Mouse (Mus musculus): ENCODE data around the gene Gm10382. TPM values are rescaled to one million over a fixed set of nuclear protein-coding genes. Genes with fewer than 3 reads are reported as not detected.

Gm10382 gene
- polyA plus RNA-seq, 1 experiment = 0.36 TPM

GRCm38 (mm10) chr5:125403481-125404465 lies 14.7 kb downstream of the Gm10382 start:
- no peak for TF ChIP-seq GATA1 (IDR thresholded peaks at IDR 0.05; ENCODE audit: low read length)

- TF ChIP-seq GATA1 (IDR thresholded peaks at IDR 0.05; ENCODE audit: low read length) = no peak
These were observed 15.4 kb downstream of the Gm10382 start for GRCm38 (mm10) chr5:125404536-125404902.

- TF ChIP-seq GATA1 (IDR thresholded peaks at IDR 0.05; ENCODE audit: low read length) = no peak
These were observed 15.9 kb downstream of the Gm10382 start for GRCm38 (mm10) chr5:125404903-125405545.

GRCm38 (mm10) chr5:125405546-125406248 lies 16.6 kb downstream of the Gm10382 start:
- TF ChIP-seq GATA1 (IDR thresholded peaks at IDR 0.05; ENCODE audit: low read length) = no peak

- TF ChIP-seq GATA1 (IDR thresholded peaks at IDR 0.05; ENCODE audit: low read length) = no peak
These were observed 17.3 kb downstream of the Gm10382 start for GRCm38 (mm10) chr5:125406322-125407016.

- TF ChIP-seq GATA1 (IDR thresholded peaks at IDR 0.05; ENCODE audit: low read length) = no peak
These were observed 18.1 kb downstream of the Gm10382 start for GRCm38 (mm10) chr5:125407020-125407830.

GRCm38 (mm10) chr5:125407910-125408575 lies 18.9 kb downstream of the Gm10382 start:
- no peak for TF ChIP-seq GATA1 (IDR thresholded peaks at IDR 0.05; ENCODE audit: low read length)

GRCm38 (mm10) chr5:125408842-125409241 lies 19.7 kb downstream of the Gm10382 start:
- no peak for TF ChIP-seq GATA1 (IDR thresholded peaks at IDR 0.05; ENCODE audit: low read length)

GRCm38 (mm10) chr5:125409348-125410090 lies 20.4 kb downstream of the Gm10382 start:
- no peak for TF ChIP-seq GATA1 (IDR thresholded peaks at IDR 0.05; ENCODE audit: low read length)

- no peak for TF ChIP-seq GATA1 (IDR thresholded peaks at IDR 0.05; ENCODE audit: low read length)
These were observed 22.9 kb downstream of the Gm10382 start for GRCm38 (mm10) chr5:125411972-125412530.

- no peak for TF ChIP-seq GATA1 (IDR thresholded peaks at IDR 0.05; ENCODE audit: low read length)
These were observed 24.6 kb downstream of the Gm10382 start for GRCm38 (mm10) chr5:125413763-125414162.

- TF ChIP-seq GATA1 (IDR thresholded peaks at IDR 0.05; ENCODE audit: low read length) = no peak
These were observed 27.1 kb downstream of the Gm10382 start for GRCm38 (mm10) chr5:125416183-125416582.

GRCm38 (mm10) chr5:125418636-125419035 lies 29.5 kb downstream of the Gm10382 start:
- no peak for TF ChIP-seq GATA1 (IDR thresholded peaks at IDR 0.05; ENCODE audit: low read length)
